Mouse (Mus musculus) midbrain, embryonic 13.5 days (tissue): ENCODE measurements around the gene Mrap2. TPM values are rescaled to one million over a fixed set of nuclear protein-coding genes. Genes with fewer than 3 reads are reported as not detected.
"Not testable (repeated sequence)": the region's sequence is repeated elsewhere in the genome, so short reads cannot be mapped to it uniquely, and the experiment has no call there.

ENCODE experiments used
- ATAC-seq: fragments of 200-750 bp; cut with Nextera tagmentation; 2 replicates; pipeline ENCODE4 v1.8.0; 2017; ENCODE audit warnings: mild to moderate bottlenecking, moderate TSS enrichment, moderate library complexity
- H3K27ac ChIP-seq: fragments of 300-500 bp; sonication (generic); 2 replicates; pipeline ENCODE4 v1.5.1; 2015; ENCODE audit warnings: inconsistent platforms, mild to moderate bottlenecking, moderate library complexity
- H3K27me3 ChIP-seq: fragments of 300-500 bp; sonication (generic); 2 replicates; pipeline ENCODE4 v1.6.1; 2015; ENCODE audit warnings: mild to moderate bottlenecking, inconsistent platforms
- H3K36me3 ChIP-seq: fragments of 300-500 bp; sonication (generic); 2 replicates; pipeline ENCODE4 v1.6.1; 2015; ENCODE audit warnings: mild to moderate bottlenecking, inconsistent platforms
- H3K4me1 ChIP-seq: fragments of 300-500 bp; sonication (generic); replicated peaks from 2 replicates; pipeline ENCODE4 v1.6.1; 2015; ENCODE audit warnings: inconsistent platforms
- H3K4me2 ChIP-seq: fragments of 300-500 bp; sonication (generic); replicated peaks from 2 replicates; pipeline ENCODE4 v1.6.1; 2015; ENCODE audit warnings: moderate library complexity, mild to moderate bottlenecking, inconsistent platforms
- H3K4me3 ChIP-seq: fragments of 300-500 bp; sonication (generic); replicated peaks from 2 replicates; pipeline ENCODE4 v1.5.1; 2015; ENCODE audit warnings: mild to moderate bottlenecking, inconsistent platforms
- H3K9ac ChIP-seq: fragments of 300-500 bp; sonication (generic); replicated peaks from 2 replicates; pipeline ENCODE4 v1.6.1; 2015; ENCODE audit warnings: mild to moderate bottlenecking, inconsistent platforms
- H3K9me3 ChIP-seq: fragments of 300-500 bp; sonication (generic); 2 replicates; pipeline ENCODE4 v1.6.1; 2016; ENCODE audit warnings: mild to moderate bottlenecking, inconsistent platforms
- WGBS: fragments of 180-500 bp; shearing (Covaris S2); methylation state at CpG from one replicate; pipeline ENCODE4 v1.1.7; 2015; 5-methylcytosine and 5-hydroxymethylcytosine counted together
- polyA plus RNA-seq: library from polyadenylated mRNA; unstranded; fragments of >200 nt; fragmentation: Nextera tagmentation; extraction: Ambion mirVana; gene quantifications from 2 replicates; pipeline ENCODE4 v1.2.1, GENCODE M21; 2015

The Mrap2 gene
- polyA plus RNA-seq, result 0.47 and 0.54 TPM in 2 replicates

DNA sequence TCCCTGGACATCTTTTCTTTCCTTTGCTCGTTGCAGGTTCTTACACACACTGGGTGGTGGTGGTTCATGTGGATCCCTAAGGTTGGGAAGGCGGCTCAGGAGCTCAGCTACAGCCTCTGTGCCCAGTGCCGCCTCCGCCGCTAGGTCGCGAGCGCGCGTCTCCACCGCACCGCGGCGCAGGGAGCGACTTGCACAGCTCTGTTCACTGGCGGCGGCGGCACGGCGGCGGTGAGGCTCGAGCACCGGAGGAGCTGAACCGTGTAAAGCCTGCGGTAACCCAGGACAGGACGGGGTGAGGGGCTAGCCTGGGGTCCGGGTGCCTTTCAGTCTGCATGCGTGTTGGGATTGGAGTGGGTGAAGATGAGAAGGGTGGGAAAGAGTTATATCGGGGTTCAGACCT, at the start of gene Mrap2:
Gene Mrap2, plus strand, starts transcription at position 201 of the 400 bp plus-strand sequence.
- H3K27ac ChIP-seq, result no peak within 1 kb of the TSS
- peaks cover 36% of the 10 kb centered on the region for H3K27me3 ChIP-seq
- WGBS, result under 1% methylated on average over 29 of the region's 29 CpGs
- no peaks in the 10 kb centered on the region for H3K9me3 ChIP-seq
- H3K4me2 ChIP-seq, result peak within 1 kb of the TSS; percentile 70
- ATAC-seq, result peak; percentile 95
- H3K4me3 ChIP-seq, result peak within 1 kb of the TSS; percentile 41
- H3K9ac ChIP-seq, result peak within 1 kb of the TSS; percentile 51
- H3K36me3 ChIP-seq, result no peaks in the 10 kb centered on the region
- peaks cover 16% of the 10 kb centered on the region for H3K4me1 ChIP-seq

DNA sequence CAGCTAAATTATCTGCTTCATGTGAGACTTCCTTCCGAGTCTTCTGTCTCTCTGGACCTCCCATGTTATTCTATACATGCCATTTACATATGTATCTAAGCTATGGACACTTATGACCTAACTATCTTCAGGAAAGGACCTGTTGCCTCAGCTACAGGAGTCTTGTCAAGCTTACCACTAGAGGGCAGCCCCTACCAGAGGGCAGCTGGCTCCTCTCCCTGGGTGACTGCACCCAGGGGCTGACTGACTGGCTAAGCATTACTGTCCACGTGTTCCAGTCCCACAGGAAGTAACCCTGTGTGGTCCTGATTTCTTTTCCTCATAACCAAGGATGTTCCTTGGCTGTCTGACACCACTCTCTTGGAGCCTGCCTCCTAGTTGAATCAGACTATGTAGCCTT, 46.1 kb upstream of the Mrap2 start:
- no peak overlapping the region for H3K4me3 ChIP-seq
- WGBS, result 74% methylated on average over 2 of the region's 2 CpGs
- ATAC-seq, result no peak

DNA sequence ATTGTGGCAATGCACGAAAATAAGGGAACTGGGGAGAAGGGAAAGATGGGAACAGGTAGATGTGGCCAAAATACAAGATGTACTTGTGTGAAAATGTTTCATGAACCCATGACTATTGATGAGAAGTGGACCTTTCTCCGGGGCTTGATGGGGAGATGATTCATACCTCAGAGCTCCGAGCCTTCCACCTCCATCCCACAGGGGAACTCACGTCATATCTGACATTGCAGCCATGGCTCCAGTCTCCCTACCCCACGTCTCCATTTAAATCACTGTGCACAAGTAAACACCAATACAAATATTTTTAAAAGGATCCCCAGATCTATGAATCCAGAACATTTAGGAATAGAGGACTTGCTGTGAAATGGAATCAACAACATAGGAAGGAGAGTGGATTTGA, 29.1 kb upstream of the Mrap2 start:
- ATAC-seq, result no peak; the same call in 1 of the 2 replicates
- Histone ChIP-seq H3K4me2 (peak overlapping the region; percentile 33), H3K9me3 (no peaks in the 10 kb centered on the region), H3K9ac (no peak overlapping the region), H3K4me1 (peaks cover 15% of the 10 kb centered on the region), H3K4me3 (no peak overlapping the region), H3K36me3 (no peaks in the 10 kb centered on the region), H3K27me3 (no peaks in the 10 kb centered on the region), H3K27ac (peak overlapping the region; percentile 85)
- 72% methylated on average over 5 of the region's 5 CpGs for WGBS

More for the DNA sequence above, 46.1 kb upstream of the Mrap2 start:
- no peaks in the 10 kb centered on the region for H3K36me3 ChIP-seq
- H3K27ac ChIP-seq, result no peak overlapping the region
- no peak overlapping the region for H3K9ac ChIP-seq
- no peak overlapping the region for H3K4me2 ChIP-seq
- H3K4me1 ChIP-seq, result no peaks in the 10 kb centered on the region
- no peaks in the 10 kb centered on the region for H3K27me3 ChIP-seq
- H3K9me3 ChIP-seq, result no peaks in the 10 kb centered on the region

DNA sequence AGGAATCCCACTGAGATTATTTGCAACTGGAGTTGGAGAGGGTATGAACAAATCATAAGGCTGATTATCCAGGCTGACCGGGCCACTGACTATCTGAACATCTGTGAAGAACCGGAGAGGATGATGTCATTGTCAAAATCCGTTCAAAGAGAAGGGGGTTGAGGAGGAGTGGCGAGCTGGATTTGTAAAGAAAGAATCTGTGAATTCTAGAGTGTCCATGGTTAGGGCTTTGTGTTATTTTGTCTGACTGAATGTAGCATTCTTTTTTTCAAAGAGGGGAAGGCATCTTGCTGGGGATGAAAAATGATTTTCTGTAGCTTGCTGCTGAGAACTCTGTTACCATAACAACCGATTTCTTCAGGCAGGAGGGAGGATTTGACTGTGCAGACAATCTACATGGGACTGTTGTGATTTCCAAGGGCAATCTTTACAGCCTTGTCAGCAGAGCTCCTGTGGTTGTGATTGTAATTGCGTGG, 28.6 kb upstream of the Mrap2 start:
- peaks cover 15% of the 10 kb centered on the region for H3K4me1 ChIP-seq
- 15% methylated on average over 6 of the region's 6 CpGs for WGBS
- H3K4me2 ChIP-seq, result peak overlapping the region; percentile 33
- ATAC-seq, result peak; percentile 92
- H3K9ac ChIP-seq, result no peak overlapping the region
- no peak overlapping the region for H3K4me3 ChIP-seq
- H3K36me3 ChIP-seq, result no peaks in the 10 kb centered on the region
- peak overlapping the region; percentile 85 for H3K27ac ChIP-seq
- no peaks in the 10 kb centered on the region for H3K9me3 ChIP-seq
- H3K27me3 ChIP-seq, result no peaks in the 10 kb centered on the region

DNA sequence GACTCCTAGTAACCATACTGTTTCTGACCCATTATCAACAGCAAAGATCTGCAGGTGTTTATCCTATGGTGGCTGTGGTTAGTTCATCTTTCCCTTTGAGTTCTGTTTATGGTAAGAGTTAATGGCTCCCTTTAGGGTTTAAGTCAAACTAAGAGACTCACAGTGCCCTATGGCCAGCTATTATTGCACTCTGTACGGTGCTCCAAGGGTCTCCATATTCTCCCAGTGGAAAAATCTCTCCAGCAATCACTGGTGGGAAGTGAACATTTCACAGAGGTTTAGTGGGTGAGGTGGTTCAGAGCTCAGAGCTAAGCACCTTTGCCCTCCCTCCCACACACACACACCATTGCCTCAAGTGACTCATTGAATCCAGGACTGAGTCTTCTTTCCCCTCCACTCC, 28.1 kb upstream of the Mrap2 start:
- no peak overlapping the region for H3K4me3 ChIP-seq
- ATAC-seq, result peak; percentile 56
- no peak overlapping the region for H3K9ac ChIP-seq
- H3K9me3 ChIP-seq, result no peaks in the 10 kb centered on the region
- peak overlapping the region; percentile 85 for H3K27ac ChIP-seq
- H3K27me3 ChIP-seq, result no peaks in the 10 kb centered on the region
- H3K4me2 ChIP-seq, result peak overlapping the region; percentile 33
- H3K4me1 ChIP-seq, result peaks cover 15% of the 10 kb centered on the region
- H3K36me3 ChIP-seq, result no peaks in the 10 kb centered on the region
- 81% methylated on average over 1 of the region's 1 CpGs for WGBS

DNA sequence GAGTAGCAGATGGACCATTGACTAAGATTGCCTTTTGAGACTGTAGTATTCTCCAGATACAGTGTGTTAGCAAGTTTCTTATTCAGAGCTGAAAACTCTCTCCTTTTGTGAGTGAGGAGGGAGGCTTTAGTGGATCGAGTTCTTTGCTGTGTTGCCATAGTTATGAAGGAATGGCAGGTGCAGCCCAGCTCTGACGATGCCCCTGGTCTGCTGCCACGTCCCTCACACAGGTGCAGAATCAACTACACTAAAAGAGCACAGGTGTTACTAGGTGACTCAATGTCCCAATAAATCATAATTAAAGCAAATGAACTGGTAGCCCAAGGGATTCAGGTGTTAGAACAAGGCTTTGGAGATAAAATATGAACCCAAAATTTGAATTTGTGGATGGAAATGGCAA, 25.1 kb upstream of the Mrap2 start:
- Histone ChIP-seq H3K36me3 (no peaks in the 10 kb centered on the region), H3K27me3 (no peaks in the 10 kb centered on the region), H3K27ac (no peak overlapping the region), H3K9me3 (no peaks in the 10 kb centered on the region), H3K4me3 (no peak overlapping the region), H3K4me1 (peaks cover 15% of the 10 kb centered on the region), H3K4me2 (no peak overlapping the region), H3K9ac (no peak overlapping the region)
- no peak for ATAC-seq
- 75% methylated on average over 3 of the region's 3 CpGs for WGBS

DNA sequence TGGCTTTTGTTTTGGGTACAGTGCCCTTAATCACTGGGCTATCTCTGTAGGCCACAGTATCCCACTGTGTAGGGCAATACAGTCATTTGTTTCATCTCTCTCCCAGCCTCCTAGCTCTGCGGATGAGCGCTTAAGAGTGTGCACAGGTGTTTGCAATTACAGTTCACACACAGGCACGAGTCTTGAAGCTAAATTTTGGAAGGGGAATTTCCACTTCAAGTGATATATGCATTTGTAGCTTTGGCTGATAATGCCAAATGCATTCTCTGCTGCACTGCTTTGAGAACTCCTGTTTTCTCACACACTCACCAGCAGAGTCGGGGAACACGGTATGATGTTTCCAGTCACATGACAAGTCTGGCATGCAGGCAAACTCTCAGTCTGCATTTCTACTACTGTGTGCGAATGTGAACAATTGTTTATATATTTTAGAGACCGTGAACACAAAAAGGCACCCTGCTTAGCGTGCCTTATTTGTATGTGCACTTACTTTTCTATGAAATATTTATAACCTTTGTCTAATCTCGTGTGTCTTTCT, 22.1 kb upstream of the Mrap2 start:
- no peak for ATAC-seq
- 68% methylated on average over 9 of the region's 9 CpGs for WGBS

DNA sequence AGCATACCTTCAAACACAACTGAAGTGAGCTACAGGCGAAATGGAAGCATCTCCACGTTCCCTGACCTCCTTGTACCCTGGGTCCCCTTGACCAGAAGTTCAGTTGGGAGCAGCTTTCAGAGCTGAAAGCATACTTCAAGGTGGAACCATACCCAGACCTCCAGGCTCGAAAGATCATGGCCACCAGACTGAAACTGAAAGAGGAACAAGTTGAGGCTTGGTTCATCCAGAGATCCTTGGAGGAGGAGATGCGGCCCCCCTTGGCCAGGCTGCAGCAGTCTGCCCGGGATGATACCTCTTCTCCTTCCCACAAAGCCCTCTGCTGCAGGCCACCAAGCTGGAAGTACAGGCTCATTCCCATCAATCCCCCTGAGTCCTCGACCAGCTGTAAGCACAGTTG, 17.1 kb upstream of the Mrap2 start:
- H3K27ac ChIP-seq, H3K27me3 ChIP-seq, H3K9ac ChIP-seq, H3K4me2 ChIP-seq, H3K9me3 ChIP-seq, H3K4me1 ChIP-seq, H3K36me3 ChIP-seq, H3K4me3 ChIP-seq, ATAC-seq: not testable (repeated sequence)
- WGBS, result 89% methylated on average over 6 of the region's 6 CpGs

More for the DNA sequence above, 22.1 kb upstream of the Mrap2 start:
- H3K27ac ChIP-seq, result no peak overlapping the region
- H3K9ac ChIP-seq, result no peak overlapping the region
- H3K4me3 ChIP-seq, result no peak overlapping the region
- no peaks in the 10 kb centered on the region for H3K27me3 ChIP-seq
- no peaks in the 10 kb centered on the region for H3K4me1 ChIP-seq
- no peak overlapping the region for H3K4me2 ChIP-seq
- H3K36me3 ChIP-seq, result no peaks in the 10 kb centered on the region
- no peaks in the 10 kb centered on the region for H3K9me3 ChIP-seq

DNA sequence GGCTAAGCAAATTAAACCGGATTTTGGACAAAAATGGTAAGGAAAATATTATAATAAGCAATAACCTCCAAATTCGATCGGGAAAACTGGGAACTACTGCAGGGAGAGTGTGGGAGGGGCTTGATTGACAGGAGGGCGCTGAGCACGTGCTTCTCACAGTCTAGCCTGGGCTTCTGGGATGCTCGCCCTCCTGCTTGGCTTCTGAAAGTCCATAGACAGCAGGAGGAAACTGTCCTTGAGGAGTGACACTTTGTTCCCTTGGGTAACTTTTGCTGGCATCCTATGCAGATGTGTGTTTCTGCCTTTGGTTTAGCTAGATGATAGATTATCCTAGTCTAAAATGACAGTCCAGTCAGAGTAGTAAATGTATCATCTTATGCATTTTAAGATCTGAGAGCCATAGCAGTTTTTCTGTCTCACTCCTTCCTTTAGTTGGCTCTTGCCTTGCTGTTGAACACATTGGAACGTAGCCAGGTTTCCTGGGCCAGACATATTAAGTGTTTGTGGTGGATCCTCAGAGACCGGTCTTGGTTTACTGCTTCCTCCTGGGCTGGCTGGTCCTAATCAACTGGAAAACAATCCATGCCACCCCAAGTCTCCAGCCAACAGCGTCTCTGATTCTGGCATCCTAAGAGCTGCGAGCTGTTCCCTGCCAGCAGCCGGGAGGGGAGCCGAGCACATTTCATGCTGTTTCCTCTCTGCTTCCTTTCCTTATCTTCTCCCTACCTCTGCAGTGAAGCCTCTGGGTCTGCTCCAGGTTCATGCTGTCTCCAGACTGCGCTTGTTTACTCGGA, 8.1 kb upstream of the Mrap2 start:
- no peaks in the 10 kb centered on the region for H3K9me3 ChIP-seq
- 75% methylated on average over 14 of the region's 14 CpGs for WGBS
- no peaks in the 10 kb centered on the region for H3K27me3 ChIP-seq
- H3K27ac ChIP-seq, result no peak overlapping the region
- no peak for ATAC-seq
- H3K4me1 ChIP-seq, result no peaks in the 10 kb centered on the region
- no peak overlapping the region for H3K4me3 ChIP-seq
- H3K4me2 ChIP-seq, result no peak overlapping the region
- no peak overlapping the region for H3K9ac ChIP-seq
- H3K36me3 ChIP-seq, result no peaks in the 10 kb centered on the region

DNA sequence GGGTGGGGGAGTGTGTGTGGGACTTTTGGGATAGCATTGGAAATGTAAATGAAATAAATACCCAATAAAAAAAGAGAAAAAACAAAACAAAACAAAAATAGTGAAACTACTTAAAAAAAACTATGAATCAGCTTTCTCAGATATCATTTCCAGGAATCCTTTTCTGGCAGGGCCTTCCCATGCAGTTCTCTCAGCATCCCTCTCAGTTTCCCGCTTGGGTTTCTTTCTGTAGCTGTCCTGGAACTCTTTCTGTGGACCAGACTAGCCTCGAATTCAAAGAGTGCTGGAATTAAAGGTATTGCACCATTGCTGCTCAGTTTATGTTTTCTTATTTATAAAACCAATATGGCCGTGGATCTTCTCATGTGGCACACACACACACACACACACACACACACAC, 1.0 kb upstream of the Mrap2 start:
- Histone ChIP-seq H3K4me1 (peaks cover 16% of the 10 kb centered on the region), H3K9me3 (no peaks in the 10 kb centered on the region), H3K9ac (no peak overlapping the region), H3K4me2 (no peak overlapping the region), H3K27ac (no peak overlapping the region), H3K27me3 (peaks cover 36% of the 10 kb centered on the region), H3K4me3 (no peak overlapping the region), H3K36me3 (no peaks in the 10 kb centered on the region)
- ATAC-seq, result no peak
- 91% methylated on average over 3 of the region's 3 CpGs for WGBS

DNA sequence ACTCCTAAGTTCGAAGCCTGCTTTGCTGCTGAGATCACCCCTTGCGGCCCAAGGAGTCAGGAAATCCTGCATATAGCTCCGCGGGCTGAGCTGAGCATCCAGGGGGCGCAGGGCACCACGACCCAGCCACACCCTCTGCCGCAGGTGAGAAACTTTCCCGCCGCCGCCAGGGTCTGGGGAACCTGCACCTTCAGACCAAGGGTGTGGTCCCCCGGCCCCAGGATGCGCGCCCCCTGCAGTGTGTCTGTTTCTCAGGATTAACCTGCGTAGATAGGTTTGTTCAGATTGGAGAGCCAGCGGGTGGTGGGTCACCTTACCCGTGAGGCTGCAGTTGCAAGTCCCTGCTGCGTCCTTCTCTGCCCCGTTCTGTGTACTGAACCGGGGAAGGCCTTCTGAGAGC, 426 bp downstream of the Mrap2 start:
- Histone ChIP-seq H3K27me3 (peaks cover 36% of the 10 kb centered on the region), H3K9ac (peak overlapping the region; percentile 51), H3K4me2 (peak overlapping the region; percentile 70), H3K36me3 (no peaks in the 10 kb centered on the region), H3K4me1 (peaks cover 16% of the 10 kb centered on the region), H3K9me3 (no peaks in the 10 kb centered on the region), H3K27ac (no peak overlapping the region), H3K4me3 (peak overlapping the region; percentile 41)
- ATAC-seq, result peak; percentile 76
- WGBS, result under 1% methylated on average over 19 of the region's 19 CpGs

DNA sequence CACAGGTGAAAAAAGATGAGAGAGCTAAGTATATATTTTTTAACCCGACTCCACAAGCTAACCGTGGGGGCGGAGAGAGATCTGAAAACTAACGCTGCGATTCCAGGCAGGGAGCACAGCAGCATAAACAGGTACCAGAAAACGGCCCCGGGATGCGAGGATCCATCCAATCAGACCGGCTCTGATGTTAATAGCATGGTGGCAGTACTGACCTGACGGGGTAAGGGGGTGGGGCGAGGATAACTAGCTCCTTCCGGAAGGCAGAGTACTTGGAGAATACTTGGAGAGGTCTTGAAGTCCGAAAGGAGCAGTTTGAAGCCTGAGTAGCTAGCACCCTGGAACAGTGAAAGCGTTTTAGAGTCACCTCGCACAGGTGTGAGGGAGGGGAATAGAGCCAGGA, 1.1 kb downstream of the Mrap2 start:
- ATAC-seq, result no peak
- Histone ChIP-seq H3K27ac (no peak overlapping the region), H3K9ac (peak overlapping the region; percentile 51), H3K4me1 (peaks cover 16% of the 10 kb centered on the region), H3K36me3 (no peaks in the 10 kb centered on the region), H3K4me3 (peak overlapping the region; percentile 41), H3K4me2 (peak overlapping the region; percentile 70), H3K9me3 (no peaks in the 10 kb centered on the region), H3K27me3 (peaks cover 36% of the 10 kb centered on the region)
- 4% methylated on average over 15 of the region's 15 CpGs for WGBS
